Mouse (Mus musculus) R1 (cell line): Measurements from ENCODE around the gene Krt2.

Source experiments
- DNase-seq: peaks from one replicate; pipeline ENCODE4 v3.0.0-alpha.2; 2018; ENCODE audit warnings: low read depth, low spot score

Krt2 gene

DNA sequence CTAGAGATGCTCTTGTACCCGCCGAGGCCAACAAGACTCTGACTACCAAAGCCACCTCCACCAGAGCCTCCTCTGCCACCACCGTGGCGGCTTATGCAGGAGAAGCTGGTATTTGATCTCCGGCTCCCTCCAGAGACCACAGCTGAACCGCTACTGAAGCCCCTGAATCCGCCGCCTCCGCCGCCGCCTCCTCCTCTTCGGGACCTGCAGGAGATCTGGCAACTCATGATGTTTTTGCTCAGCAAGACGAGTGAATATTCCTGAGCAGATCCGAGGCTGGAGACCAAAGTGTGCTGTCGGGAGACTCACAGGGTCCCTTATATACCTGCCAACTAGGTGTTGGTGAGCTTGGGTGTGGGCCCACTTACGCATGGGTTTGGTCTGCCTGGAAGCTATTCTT lies at the start of gene Krt2:
TSS of gene Krt2 (minus strand) at position 295 of the 400 bp plus-strand sequence.
- no peak for DNase-seq

DNA sequence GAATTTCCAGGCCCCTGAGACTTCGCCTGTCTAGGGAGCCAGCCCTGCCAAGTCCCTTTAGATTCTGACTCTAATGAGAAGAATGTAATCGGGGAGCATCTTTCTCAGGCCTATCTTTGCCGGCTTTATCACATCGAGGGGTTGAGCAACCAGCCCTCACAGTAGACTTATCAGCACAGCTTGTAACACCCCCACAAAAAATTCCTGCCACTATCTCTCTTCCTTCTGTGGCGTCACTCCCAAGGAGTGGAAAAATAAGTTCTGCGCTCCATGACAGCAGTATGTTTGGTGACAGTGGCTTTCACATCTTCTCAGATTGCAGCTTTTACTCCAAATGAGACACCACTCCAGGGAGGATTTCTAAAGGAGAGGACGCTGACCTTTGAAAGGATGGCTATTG lies 48.8 kb upstream of the Krt2 start:
- no peak for DNase-seq

GRCm38 (mm10) chr15:101860421-101861130 lies 42.6 kb upstream of the Krt2 start:
- DNase-seq, result no peak

GRCm38 (mm10) chr15:101859735-101860170 lies 41.8 kb upstream of the Krt2 start:
- peak; percentile 31 for DNase-seq

- DNase-seq, result peak; percentile 40
Measured at GRCm38 (mm10) chr15:101858673-101859425, 40.9 kb upstream of the Krt2 start.

GRCm38 (mm10) chr15:101856696-101857095 lies 38.7 kb upstream of the Krt2 start:
- no peak for DNase-seq

- no peak for DNase-seq
Measured at GRCm38 (mm10) chr15:101855732-101856131, 37.8 kb upstream of the Krt2 start.

GRCm38 (mm10) chr15:101854294-101854693 lies 36.3 kb upstream of the Krt2 start:
- DNase-seq, result no peak

- DNase-seq, result peak; percentile 14
Measured at GRCm38 (mm10) chr15:101852571-101852970, 34.6 kb upstream of the Krt2 start.

GRCm38 (mm10) chr15:101850694-101851093 lies 32.7 kb upstream of the Krt2 start, which contains the start of gene Krt1:
Gene Krt1, minus strand, starts transcription at chr15:101850794.
- no peak for DNase-seq

- DNase-seq, result peak; percentile 19
Measured at GRCm38 (mm10) chr15:101845971-101846403, 28.0 kb upstream of the Krt2 start.

DNA sequence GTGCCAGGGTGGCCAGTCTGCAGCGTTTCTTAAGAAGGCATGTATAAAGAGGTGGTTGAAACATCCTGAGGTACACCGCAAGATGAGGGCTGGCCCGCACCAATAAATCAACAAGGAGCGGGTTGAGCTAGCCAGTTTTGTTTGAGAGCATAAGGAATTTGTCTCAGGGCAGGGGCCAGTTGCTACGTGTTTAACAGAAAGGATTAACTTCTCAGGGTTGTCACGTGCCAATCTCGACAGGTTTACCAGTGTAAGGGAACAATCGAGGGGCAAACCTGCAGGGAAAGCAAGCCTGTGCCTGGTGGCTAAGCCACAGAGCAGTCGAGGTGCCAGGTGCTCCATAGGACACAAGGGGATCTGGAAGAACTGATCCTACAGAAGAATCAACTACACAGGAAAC lies 25.2 kb upstream of the Krt2 start:
- DNase-seq, result no peak

DNA sequence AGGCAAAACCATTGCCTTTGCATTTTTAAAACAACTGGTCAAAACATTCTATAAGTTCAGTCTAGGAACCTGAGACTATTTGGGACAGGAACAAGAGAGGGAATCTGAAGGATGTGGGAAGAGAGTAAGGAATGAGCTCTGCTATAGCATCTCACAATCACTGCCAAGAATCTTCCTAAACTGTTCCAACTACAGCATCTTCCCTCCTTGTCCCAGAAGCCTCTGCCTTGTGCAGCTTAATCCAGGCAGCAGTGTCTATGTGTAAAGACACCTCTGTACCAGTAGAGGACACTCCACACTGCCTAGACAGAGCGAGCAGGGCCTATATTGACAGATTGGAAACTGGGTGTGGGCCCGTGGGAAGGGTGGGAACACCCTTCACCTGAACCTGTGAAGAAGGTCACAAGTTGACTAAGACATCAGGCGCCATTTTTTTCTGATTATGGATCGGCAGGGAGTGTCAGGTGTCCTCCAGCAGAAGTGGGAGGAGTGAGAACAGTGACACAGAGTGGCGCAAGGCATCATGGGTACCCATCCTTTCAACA lies 16.9 kb upstream of the Krt2 start:
- peak; percentile 61 for DNase-seq

- no peak for DNase-seq
Measured at GRCm38 (mm10) chr15:101833131-101833530, 15.2 kb upstream of the Krt2 start.

- no peak for DNase-seq
Measured at GRCm38 (mm10) chr15:101829441-101829840, 11.5 kb upstream of the Krt2 start.

DNA sequence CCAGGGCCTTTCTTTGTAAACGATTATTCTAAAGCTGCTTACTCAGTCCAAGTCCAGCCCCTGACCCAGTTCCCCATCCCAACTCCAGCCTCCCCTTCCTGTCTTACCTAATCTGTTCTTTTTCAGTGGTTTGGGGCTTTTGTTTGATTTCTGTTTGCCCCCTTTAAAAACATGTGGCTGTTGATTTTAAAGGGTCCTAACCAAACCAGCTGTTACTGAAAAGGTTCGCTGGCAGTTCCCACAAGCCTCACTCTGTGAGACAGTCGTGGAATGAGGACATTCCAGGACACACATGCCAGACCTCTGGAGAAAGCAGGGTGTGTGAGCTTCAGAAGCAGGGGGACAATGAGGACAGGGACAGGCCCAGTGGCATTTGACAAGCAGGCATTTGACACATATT lies 3.8 kb upstream of the Krt2 start:
- no peak for DNase-seq

GRCm38 (mm10) chr15:101803052-101803822 lies 14.7 kb downstream of the Krt2 start:
- no peak for DNase-seq

- no peak for DNase-seq
Measured at GRCm38 (mm10) chr15:101802296-101802835, 15.6 kb downstream of the Krt2 start, which contains the start of gene Krt73. Gene Krt73, minus strand, starts transcription at chr15:101802346.

DNA sequence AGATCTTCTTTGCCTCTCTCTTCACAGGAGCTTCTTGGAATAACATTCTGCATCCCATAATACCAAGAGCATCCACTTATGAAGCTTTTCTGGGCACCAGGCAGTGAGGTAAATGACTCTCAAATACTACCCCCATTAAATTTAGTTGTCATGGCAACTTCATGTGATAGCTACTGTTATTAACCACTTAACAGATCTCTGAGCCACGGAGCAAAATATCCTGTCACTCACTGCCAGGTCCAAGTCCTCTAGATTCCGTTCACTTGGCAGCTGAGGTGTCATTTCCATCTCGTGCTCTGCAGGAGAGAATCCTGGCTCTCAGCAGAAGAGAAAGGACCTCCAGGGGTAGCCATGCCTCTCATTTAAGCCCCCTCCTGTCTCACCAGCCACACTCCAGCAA lies 27.1 kb downstream of the Krt2 start:
- no peak for DNase-seq

DNA sequence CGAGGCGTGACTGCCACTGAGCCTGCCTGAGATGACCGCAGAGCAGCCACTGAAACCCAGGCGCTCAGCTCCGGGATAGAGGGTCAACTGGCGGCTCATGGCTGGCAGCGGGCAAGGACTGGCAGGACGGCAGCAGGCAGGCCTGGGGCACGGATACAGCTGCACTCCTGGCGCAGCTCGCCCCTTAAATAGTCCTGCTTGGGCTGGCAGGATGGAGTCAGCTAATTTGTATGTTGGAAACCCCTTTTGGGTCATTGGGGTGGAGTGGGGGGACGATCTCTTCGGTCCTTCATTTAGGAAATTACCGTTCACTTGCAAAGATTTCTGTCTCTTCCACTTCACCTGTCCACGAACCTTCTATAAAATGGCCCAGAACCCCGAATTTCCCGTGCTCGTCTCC lies 31.6 kb downstream of the Krt2 start, which contains the start of gene Krt72:
TSS of gene Krt72 (minus strand) at position 101 of the 400 bp plus-strand sequence.
- DNase-seq, result no peak

- no peak for DNase-seq
Measured at GRCm38 (mm10) chr15:101773420-101773819, 44.5 kb downstream of the Krt2 start.
